ENCODE assay signal across 8 mouse cellular contexts in the genomic region with DNA sequence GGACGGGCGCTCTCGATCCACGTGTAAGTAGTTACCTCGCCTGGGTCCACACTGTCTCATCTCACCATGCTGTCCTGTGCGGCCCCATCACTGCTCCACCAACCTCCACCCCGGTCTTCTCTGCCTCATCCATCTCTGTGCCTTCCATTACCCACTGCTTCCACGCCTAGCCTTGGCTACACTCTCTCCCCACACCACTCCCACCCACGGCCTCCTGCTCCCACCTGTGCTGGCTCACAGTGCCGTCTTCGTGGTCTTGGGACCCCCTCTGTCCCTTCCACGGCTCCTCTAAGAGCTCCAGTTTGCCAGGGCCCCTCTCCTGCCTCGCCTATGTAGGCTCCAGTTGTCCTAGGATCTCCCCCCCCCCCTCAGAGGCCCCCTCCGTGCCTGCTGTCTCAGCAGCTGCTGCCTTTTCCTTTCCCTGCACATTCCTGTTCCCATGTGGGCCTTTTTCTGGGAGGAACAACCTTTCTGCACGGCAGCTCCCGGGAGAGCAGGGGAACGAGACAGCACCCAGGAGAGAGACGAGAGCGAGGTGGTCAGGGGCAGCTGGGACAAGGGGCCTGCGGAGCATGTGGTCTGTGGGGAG. TPM values are rescaled to one million over a fixed set of nuclear protein-coding genes. Genes with fewer than 3 reads are reported as not detected.
DNase-seq lines count a peak whose midpoint lies in the region; ATAC-seq lines count a peak whose summit lies in the region.

No protein-coding gene starts in this region.

- no peaks in the 10 kb centered on the region for H3K9me3 ChIP-seq in hindbrain, embryonic 11.5 days (ENCODE audit: control insufficient read depth, low read length)
- no peaks in the 10 kb centered on the region for H3K9me3 ChIP-seq in neural tube, embryonic 12.5 days

- H3K36me3 ChIP-seq in hindbrain, embryonic 11.5 days (ENCODE audit: control insufficient read depth, insufficient read depth, low read length) = no peaks in the 10 kb centered on the region
- H3K36me3 ChIP-seq in neural tube, embryonic 12.5 days = no peaks in the 10 kb centered on the region; the same call in 1 of the 2 replicates

- H3K4me3 ChIP-seq in hindbrain, embryonic 11.5 days (ENCODE audit: low read depth, low read length) = no peak overlapping the region
- H3K4me3 ChIP-seq in neural tube, embryonic 12.5 days = 0 out of 2 replicates have a peak overlapping the region, but pooled peaks have one; percentile 1

- 66% methylated on average over 20 of the region's 20 CpGs for WGBS in hindbrain, embryonic 11.5 days
- WGBS in neural tube, embryonic 12.5 days = 67% methylated on average over 20 of the region's 20 CpGs

- H3K27ac ChIP-seq in hindbrain, embryonic 11.5 days (ENCODE audit: low read depth, low read length) = no peak overlapping the region
- H3K27ac ChIP-seq in neural tube, embryonic 12.5 days = no peak overlapping the region

- H3K27me3 ChIP-seq in hindbrain, embryonic 11.5 days (ENCODE audit: control insufficient read depth, insufficient read depth, low read length) = peaks cover 37% of the 10 kb centered on the region
- H3K27me3 ChIP-seq in neural tube, embryonic 12.5 days (replicated peaks) = peaks cover 50% of the 10 kb centered on the region

- no peak for ATAC-seq in hindbrain, embryonic 11.5 days (ENCODE audit: low FRiP score)
- ATAC-seq in neural tube, embryonic 12.5 days (ENCODE audit: low FRiP score, low read depth) = no peak
- no peak for ATAC-seq in monocyte, adult 5-6 weeks (replicated peaks; ENCODE audit: insufficient number of reproducible peaks, low FRiP score, low TSS enrichment, poor library complexity, severe bottlenecking)

- peak overlapping the region; percentile 7; the same call in 1 of the 2 replicates for H3K4me2 ChIP-seq in hindbrain, embryonic 11.5 days (replicated peaks; ENCODE audit: low read depth, low read length)
- peak overlapping the region; percentile 47 for H3K4me2 ChIP-seq in neural tube, embryonic 12.5 days (replicated peaks)

- DNase-seq in cerebellum, adult 9-10 months = peak; percentile 55
- DNase-seq in cerebellum, postnatal 10 days = no peak
- peak; percentile 37 for DNase-seq in layer of hippocampus, adult 9-11 months
- no peak for DNase-seq in layer of hippocampus, adult 9-10 months (ENCODE audit: low spot score)
- DNase-seq in hindbrain, embryonic 11.5 days (ENCODE audit: low spot score) = no peak
- DNase-seq in thymus, postnatal 0 days (ENCODE audit: low spot score) = no peak

- H3K4me1 ChIP-seq in hindbrain, embryonic 11.5 days (replicated peaks; ENCODE audit: control insufficient read depth, insufficient read depth, low read length) = peaks cover 14% of the 10 kb centered on the region
- peaks cover 72% of the 10 kb centered on the region for H3K4me1 ChIP-seq in neural tube, embryonic 12.5 days

- H3K9ac ChIP-seq in hindbrain, embryonic 11.5 days (ENCODE audit: low read depth, low read length) = 0 out of 2 replicates have a peak overlapping the region, but pooled peaks have one; percentile 15
- H3K9ac ChIP-seq in neural tube, embryonic 12.5 days = peak overlapping the region; percentile 44; the same call in 1 of the 2 replicates

RNA-seq across cellular contexts. Expression of a gene that starts 10.1 kb away (rescaled TPM):
- polyA plus RNA-seq in hindbrain, embryonic 11.5 days (2014; fragmentation: Nextera tagmentation; extraction: Ambion mirVana) = 11.1 and 12.7 TPM in 2 replicates
- polyA plus RNA-seq in neural tube, embryonic 12.5 days (2016; fragmentation: Nextera tagmentation; extraction: Ambion mirVana) = 15.8 and 17.1 TPM in 2 replicates
- 1.6 and 1.8 TPM in 2 replicates for polyA plus RNA-seq in thymus, postnatal 0 days (2015; fragmentation: Nextera tagmentation; extraction: Ambion mirVana)
- total RNA-seq in monocyte, adult 5-6 weeks (2017) = 0.49 TPM in 1 of 3 replicates, not detected in the others

RNA-seq across cellular contexts. Expression of a gene that starts 25.1 kb away (rescaled TPM):
- polyA plus RNA-seq in hindbrain, embryonic 11.5 days (2014; fragmentation: Nextera tagmentation; extraction: Ambion mirVana) = 2.1 and 2.4 TPM in 2 replicates
- polyA plus RNA-seq in neural tube, embryonic 12.5 days (2016; fragmentation: Nextera tagmentation; extraction: Ambion mirVana) = 9.3 and 12.7 TPM in 2 replicates
- polyA plus RNA-seq in thymus, postnatal 0 days (2015; fragmentation: Nextera tagmentation; extraction: Ambion mirVana) = 6.0 and 7.4 TPM in 2 replicates
- not detected in 3 replicates for total RNA-seq in monocyte, adult 5-6 weeks (2017)

RNA-seq across cellular contexts. Expression of a gene that starts 50.5 kb away (rescaled TPM):
- 53.8 and 56.3 TPM in 2 replicates for polyA plus RNA-seq in hindbrain, embryonic 11.5 days (2014; fragmentation: Nextera tagmentation; extraction: Ambion mirVana)
- polyA plus RNA-seq in neural tube, embryonic 12.5 days (2016; fragmentation: Nextera tagmentation; extraction: Ambion mirVana) = 69.9 and 83.5 TPM in 2 replicates
- 51.4 and 58.5 TPM in 2 replicates for polyA plus RNA-seq in thymus, postnatal 0 days (2015; fragmentation: Nextera tagmentation; extraction: Ambion mirVana)
- total RNA-seq in monocyte, adult 5-6 weeks (2017) = 39.2 to 56.0 TPM (median 55.4 TPM) in 3 replicates

Comparison
In these comparisons a context has a peak if more than half of its experiments do, and no peak if none do; other contexts are left out.
1. DNase-seq: peak in cerebellum, adult 9-10 months (single experiment) and layer of hippocampus, adult 9-11 months (single experiment); none in cerebellum, postnatal 10 days (0 of 2), layer of hippocampus, adult 9-10 months (single experiment), hindbrain, embryonic 11.5 days (single experiment) and thymus, postnatal 0 days (single experiment).